Mouse (Mus musculus): ENCODE measurements around the gene Supt20. TPM values are rescaled to one million over a fixed set of nuclear protein-coding genes. Genes with fewer than 3 reads are reported as not detected.
"Not testable (repeated sequence)": the region's sequence is repeated elsewhere in the genome, so short reads cannot be mapped to it uniquely, and the experiment has no call there.

Gene Supt20
- polyA plus RNA-seq, 1 experiment = 68.3 TPM

- no peak for DNase-seq (ENCODE audit: extremely low spot score in 1 of 2, low spot score in 1 of 2)
Measured at GRCm38 (mm10) chr3:54699759-54700301, 7.2 kb downstream of the Supt20 start.

- DNase-seq (ENCODE audit: extremely low spot score in 1 of 2, low spot score in 1 of 2) = not testable (repeated sequence)
Measured at GRCm38 (mm10) chr3:54704106-54704505, 11.5 kb downstream of the Supt20 start.

GRCm38 (mm10) chr3:54708972-54709371, 16.4 kb downstream of the Supt20 start:
- no peak for DNase-seq (ENCODE audit: extremely low spot score in 1 of 2, low spot score in 1 of 2)

DNA sequence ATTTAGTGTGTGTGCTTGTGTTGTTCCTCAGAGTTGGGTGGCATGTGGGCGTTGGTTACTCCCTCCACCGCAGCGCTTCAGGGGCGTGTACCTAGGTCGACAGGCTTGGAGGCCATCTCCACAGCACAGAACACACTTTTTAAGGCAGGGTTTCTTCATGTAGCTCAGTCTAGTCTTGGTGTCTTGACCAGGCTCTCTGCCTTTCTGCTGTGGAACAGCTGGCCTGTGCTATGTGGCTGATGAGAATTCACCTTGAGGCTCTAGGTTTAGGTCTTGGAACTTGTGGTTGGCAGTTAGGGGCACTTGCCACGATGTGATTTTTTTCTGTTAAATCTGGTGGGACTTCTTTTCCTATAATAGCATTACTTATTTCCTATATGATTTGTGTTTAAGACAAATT, 21.6 kb downstream of the Supt20 start, which contains the start of gene Gm21958:
Gene Gm21958, minus strand, starts transcription at position 101 of the 400 bp plus-strand sequence.
- DNase-seq (ENCODE audit: extremely low spot score in 1 of 2, low spot score in 1 of 2) = no peak

DNA sequence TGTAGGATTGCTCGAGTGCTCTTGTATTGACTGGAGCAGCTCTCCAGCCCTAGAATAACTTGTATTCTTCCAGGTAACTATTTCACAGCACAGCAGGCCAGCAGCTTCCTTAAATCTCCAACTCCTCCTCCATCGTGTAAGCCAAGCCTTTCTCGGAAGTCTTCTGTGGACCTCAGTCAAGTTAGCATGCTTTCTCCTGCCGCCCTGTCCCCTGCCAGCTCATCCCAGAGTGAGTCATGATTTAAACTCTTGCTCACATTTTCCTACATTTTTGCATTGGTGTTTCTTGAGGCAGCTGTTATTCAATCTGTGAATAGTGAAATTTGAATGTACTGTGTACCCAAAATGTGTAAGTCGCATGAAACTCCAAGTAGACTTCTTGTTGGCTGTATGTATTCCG, 22.9 kb downstream of the Supt20 start:
- peak; percentile 45 to 75 for DNase-seq (ENCODE audit: extremely low spot score in 1 of 2, low spot score in 1 of 2)

DNA sequence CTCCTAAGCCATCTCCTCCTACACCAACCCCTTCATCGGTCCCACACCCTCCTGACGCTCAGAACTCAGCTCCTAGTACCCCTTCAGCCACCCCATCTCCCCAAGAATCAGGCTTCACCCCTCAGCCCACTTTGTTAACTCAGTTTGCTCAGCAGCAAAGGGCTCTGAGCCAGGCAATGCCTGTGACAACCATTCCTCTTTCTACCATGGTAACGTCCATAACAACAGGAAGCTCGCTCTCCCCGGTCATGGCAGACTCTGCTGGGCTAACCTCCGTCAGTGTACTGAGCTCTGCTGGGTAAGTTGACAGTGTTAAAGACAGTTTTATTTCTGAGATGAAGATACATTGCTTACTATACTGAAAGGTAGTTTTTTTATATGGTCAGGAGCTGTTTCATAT, 24.7 kb downstream of the Supt20 start:
- DNase-seq (ENCODE audit: extremely low spot score in 1 of 2, low spot score in 1 of 2) = no peak

- DNase-seq (ENCODE audit: extremely low spot score in 1 of 2, low spot score in 1 of 2) = no peak
Measured at GRCm38 (mm10) chr3:54718947-54719346, 26.3 kb downstream of the Supt20 start.

DNA sequence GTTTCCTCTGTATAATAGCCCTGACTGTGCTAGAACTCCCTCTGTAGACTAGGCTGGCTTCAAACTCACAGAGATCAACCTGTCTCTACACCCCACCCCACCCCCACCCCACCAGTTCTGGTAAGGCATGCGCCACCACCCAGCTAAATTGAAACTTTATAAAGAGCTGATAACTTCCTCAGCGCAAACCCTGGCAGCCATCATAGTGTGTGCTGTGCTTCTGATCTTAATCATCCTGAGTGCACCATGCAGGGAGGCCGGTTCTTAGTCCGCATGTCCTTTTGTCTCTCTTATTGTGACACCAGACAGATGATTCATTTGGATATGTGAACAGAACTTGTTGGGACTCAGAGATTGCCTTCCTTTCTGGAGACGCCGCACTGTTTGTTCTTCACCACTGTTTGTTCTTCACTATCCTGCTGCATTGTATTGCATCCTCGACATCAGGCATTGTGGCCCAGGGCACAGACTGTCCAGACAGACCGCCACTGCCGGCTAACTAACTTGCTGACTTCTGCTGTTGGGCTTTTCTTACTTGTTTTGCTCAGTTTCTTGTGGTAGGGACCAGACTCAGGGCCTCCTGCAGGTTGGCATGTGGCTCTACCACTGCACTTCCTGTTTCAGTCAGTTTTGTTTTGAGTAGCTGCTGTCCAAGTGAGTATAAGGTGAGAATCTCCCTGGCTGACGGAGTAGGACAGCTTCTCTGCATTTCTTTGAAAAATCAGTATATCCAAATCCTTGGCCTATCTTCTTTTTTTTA, 31.3 kb downstream of the Supt20 start:
- DNase-seq (ENCODE audit: extremely low spot score in 1 of 2, low spot score in 1 of 2) = peak in 1 of 2 experiments; percentile 11

GRCm38 (mm10) chr3:54725344-54725743, 32.7 kb downstream of the Supt20 start:
- DNase-seq (ENCODE audit: extremely low spot score in 1 of 2, low spot score in 1 of 2) = no peak

GRCm38 (mm10) chr3:54727588-54727987, 35.0 kb downstream of the Supt20 start:
- DNase-seq (ENCODE audit: extremely low spot score in 1 of 2, low spot score in 1 of 2) = no peak

DNA sequence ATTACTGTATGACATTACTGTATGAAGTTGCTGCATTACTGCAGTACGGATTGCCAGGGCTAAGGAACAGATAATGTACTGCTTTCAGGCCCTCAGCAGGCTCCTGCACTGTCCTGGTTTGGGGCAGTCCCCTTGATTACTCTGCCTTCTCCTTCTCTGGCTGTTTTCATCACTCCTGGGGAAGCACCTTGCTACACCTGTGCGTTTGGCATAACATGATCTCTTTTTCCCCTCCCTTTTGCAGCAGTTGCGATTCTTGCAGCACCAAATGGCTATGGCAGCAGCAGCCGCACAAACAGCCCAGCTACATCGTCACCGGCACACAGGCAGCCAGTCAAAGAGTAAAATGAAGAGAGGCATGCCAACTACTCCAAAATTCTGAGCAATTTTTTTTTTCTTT, 35.5 kb downstream of the Supt20 start:
- no peak for DNase-seq (ENCODE audit: extremely low spot score in 1 of 2, low spot score in 1 of 2)

DNA sequence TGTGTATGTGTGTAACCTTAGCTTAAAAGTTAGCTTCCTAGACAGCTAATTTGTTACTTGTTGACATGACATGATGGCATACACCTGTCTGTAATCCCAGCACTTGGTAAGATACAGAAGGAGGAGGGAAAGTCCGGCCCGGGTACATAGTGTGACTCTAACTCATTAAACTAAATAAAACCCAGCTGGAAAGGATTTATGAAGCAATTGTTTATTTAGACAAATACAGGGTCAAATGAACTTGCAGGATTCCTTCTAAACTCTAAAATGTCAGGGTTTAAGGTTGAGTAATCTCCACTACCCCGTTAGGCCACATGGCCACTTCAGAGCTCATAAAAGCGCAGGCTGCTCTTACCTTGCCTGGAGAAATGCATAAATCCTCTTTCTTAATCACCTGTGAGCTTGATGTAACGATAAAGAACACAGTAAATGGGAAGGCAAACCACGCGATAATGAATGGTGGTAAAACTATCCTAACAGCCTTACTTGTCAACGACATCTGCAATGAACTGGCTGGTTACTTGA, 39.1 kb downstream of the Supt20 start:
- DNase-seq (ENCODE audit: extremely low spot score in 1 of 2, low spot score in 1 of 2) = no peak

DNA sequence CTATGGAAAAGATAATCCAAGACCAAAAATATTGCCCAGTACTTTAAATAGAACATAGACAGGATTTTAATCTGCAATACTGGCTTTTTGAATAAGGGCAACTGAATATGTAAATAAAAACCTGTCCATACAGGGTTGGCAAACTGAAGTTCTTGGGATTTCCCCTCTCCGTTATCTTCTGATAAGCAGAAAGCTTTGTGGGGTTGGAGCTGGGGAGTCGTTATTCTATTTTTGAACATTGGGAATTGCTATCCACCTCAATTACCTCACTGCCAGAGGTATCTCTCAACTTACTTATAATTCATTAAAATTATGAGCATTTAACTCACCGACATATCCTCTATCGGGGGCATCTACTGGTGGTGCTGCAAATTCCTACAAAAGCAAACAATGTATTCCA, 39.8 kb downstream of the Supt20 start:
- no peak for DNase-seq (ENCODE audit: extremely low spot score in 1 of 2, low spot score in 1 of 2)

GRCm38 (mm10) chr3:54734411-54735246, 42.0 kb downstream of the Supt20 start:
- DNase-seq (ENCODE audit: extremely low spot score in 1 of 2, low spot score in 1 of 2) = peak; percentile 65 to 94

DNA sequence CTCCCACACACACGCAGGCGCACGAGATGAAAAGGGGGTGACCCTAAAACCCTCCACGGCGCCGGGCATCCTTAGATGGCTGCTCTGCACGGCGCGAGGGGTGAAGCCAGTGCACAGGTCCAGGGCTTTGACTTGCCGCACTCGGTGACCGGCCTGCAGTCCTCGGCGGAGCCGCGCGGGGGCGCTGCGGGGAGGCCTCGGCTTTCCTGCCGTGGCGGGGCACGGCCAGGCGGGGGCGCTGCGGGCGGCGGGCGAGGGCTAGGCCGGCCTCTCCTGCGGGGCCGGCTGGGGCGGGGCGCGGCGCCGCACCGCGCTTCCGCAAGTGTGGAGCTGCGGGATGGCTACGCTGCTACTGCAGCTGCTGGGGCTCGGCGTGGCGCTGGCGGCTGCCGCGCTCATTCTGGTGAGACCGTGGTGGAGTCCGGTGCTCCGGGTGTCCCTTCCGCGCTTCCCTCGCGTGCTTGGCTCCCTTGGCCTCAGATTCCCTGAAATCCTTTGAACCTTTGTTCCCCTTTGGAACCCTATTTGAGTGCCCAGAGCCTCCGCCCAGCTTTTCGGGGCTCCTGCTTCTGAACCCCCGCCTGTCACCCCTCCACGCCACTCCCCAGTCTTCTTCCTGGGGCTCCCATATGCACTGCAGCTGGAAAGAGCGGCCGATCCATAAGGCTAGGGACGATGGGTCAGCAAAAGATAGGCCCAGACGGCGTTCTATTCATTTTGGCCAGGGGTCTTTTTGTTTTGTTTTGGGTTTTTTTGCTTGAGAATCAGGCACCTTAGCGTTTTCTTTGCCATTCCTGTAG, 42.8 kb downstream of the Supt20 start, which contains the start of the genes Exosc8 and Alg5:
Gene Exosc8, minus strand, starts transcription at position 147 of the 800 bp plus-strand sequence.
Gene Alg5, plus strand, starts transcription at position 293 of the 800 bp plus-strand sequence.
- peak; percentile 62 to 93 for DNase-seq (ENCODE audit: extremely low spot score in 1 of 2, low spot score in 1 of 2)

GRCm38 (mm10) chr3:54736101-54736927, 43.7 kb downstream of the Supt20 start:
- peak in 1 of 2 experiments; percentile 12 for DNase-seq (ENCODE audit: extremely low spot score in 1 of 2, low spot score in 1 of 2)

GRCm38 (mm10) chr3:54737317-54737716, 44.7 kb downstream of the Supt20 start:
- no peak for DNase-seq (ENCODE audit: extremely low spot score in 1 of 2, low spot score in 1 of 2)

- no peak for DNase-seq (ENCODE audit: extremely low spot score in 1 of 2, low spot score in 1 of 2)
Measured at GRCm38 (mm10) chr3:54741965-54742364, 49.4 kb downstream of the Supt20 start.

- DNase-seq (ENCODE audit: extremely low spot score in 1 of 2, low spot score in 1 of 2) = peak in 1 of 2 experiments; percentile 19
Measured at GRCm38 (mm10) chr3:54745799-54746198, 53.2 kb downstream of the Supt20 start.

All from frontal cortex, adult 2 months (tissue).